Mouse (Mus musculus) gastrocnemius, adult 18-20 months (tissue): ENCODE results near the gene Kcnh4. TPM values are rescaled to one million over a fixed set of nuclear protein-coding genes. Genes with fewer than 3 reads are reported as not detected.
A peak's percentile ranks its signal among the peaks of the same experiment; 100 is the strongest.

ENCODE experiments used
- DNase-seq: peaks from one replicate; pipeline ENCODE4 v3.0.0; 2021; ENCODE audit warnings: low spot score
- long read RNA-seq, 2 experiments: library from polyadenylated mRNA; stranded (forward); transcript quantifications; one replicate each; pipeline ENCODE4 v2.0.0; 2021
- total RNA-seq, 2 experiments: library from RNA; stranded (reverse); gene quantifications; 2 replicates each; pipeline ENCODE4 v1.2.3; 2021

Gene Kcnh4
- total RNA-seq: not detected
- long read RNA-seq, experiment 1: 0 reads
- long read RNA-seq, experiment 2: 0 reads

- DNase-seq: no peak
These were observed at the start of gene Kcnh4 for GRCm38 (mm10) chr11:100759611-100760233. TSS of gene Kcnh4 (minus strand) at chr11:100759942.

DNA sequence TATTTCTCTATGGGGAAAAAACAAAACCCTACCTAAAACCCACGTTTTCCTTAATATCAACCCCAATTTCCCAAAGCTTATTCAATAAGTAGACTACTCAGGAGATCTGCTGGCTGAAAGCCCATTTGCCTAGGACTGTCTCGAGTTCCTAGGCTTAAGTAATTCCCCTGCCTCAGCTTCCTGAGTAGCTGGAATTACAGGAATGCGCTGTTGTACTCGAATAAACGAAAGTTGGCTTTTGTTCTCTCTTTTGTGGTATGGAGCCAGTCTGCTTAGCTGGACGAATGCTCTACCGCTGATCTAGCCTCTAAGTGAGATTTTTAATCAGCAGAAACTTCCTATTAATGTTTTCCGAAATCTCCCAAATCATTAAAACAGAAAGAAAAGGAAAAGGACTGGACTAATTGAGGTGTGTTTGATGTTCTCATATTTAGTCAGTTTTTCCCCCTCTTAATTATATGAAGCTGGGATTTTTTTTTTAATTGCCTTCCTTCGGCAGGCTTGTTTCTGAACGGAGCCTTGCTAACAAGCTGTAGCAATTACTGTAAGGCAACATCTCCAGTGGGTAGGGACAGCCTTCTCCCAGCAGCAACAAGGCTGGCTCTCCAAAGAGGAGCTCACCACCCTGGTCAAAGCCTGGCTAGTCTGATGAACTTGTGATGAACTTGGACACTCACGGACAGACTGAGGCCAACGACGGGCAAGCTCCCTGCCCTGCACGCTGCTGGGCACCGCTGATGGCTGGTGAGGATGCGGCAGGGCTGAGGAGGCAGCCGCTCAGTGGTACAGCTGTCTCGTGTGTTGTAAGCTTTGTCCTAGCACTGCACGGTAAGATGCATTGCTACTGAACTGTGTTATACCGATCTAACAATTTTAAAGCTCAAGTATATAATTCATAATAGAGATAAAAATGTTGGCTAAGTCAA is 46.9 kb upstream of the Kcnh4 start:
- DNase-seq: no peak

- peak; percentile 75 for DNase-seq
These were observed 45.8 kb upstream of the Kcnh4 start for GRCm38 (mm10) chr11:100805535-100805934.

- no peak for DNase-seq
These were observed 44.7 kb upstream of the Kcnh4 start for GRCm38 (mm10) chr11:100804409-100804808.

DNA sequence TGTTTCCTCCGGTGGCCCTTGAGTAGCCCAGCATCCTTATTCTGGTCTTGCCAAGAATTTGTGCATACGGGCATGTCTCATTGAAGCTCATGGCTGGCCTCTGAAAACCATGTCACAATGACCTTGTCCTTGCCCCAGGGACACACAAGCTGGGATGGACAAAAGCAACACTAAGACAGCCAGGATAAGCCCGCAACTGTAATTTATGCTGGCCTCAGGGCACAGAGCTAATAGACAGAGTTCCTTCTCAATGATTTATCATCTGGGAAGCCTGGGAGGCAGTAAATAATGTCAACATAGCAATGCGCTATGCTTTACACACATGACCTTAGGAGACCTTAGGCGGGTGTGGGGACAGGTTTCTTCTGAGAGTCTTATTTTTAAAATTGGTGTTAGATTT is 39.7 kb upstream of the Kcnh4 start:
- no peak for DNase-seq

DNA sequence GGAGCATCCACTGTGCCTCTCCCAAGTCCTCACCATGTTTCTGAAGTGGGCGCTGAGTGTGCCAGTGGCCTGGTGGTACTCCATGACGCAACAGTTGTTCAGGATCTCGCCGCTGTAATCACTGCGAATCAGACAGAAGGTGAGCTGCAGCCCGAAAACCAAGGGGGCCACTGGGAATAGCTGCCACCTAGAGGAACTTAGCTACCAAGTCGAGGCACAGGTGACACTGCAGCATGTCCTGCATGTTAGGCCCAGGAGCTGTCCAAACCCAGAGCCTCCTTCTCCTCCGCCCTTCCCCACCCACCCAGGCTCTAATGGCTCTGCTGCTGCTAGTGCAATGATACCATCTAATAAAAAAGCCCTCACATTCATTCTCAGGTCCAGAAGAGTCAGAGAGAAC is 36.8 kb upstream of the Kcnh4 start:
- DNase-seq: no peak

DNA sequence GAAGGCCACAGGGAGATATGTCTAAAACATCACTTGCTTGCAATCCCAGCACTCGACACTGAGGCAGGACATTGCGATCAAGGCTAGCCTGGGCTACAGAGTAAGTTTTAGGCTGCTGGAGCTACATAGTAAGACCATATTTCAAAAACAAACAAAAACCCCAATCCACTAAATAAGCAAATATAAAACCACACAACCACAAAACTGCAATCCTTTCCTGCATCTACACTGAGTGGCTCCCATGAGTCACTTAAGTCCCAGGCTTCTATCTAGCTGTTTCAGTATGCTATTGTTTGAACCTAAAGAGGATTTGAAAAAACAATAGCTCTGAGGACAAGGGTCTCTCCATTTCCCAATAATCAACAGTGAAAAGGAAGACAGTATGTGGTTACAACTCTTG is 35.6 kb upstream of the Kcnh4 start:
- no peak for DNase-seq

DNA sequence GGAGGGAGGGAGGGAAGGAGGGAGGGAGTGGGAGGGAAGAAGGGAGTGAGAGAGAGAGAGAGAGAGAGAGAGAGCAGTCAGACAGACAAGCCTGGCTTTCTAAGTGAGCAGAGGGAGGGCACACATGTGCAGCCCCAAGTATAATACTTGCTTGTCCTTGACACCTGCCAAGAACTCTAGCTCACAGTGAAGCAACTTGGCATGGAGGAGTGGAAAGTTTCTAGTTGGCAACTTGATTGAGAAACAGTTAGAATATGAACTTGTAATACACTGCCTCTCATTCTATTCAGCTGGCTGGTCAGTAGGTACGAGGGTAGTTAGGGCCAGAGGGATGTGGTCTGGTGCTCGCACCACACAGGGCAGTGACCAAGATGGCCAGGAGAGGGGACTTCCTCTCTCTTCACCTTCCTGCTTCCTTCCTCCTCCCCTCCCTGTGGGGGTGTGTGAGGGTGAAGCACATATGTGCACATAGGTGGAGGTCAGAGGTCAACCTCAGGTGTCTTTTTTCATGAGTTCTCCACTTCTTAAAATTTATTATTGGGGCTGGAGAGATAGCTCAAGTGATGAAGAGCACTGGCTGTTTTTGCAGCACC is 31.8 kb upstream of the Kcnh4 start:
- peak; percentile 87 for DNase-seq

GRCm38 (mm10) chr11:100790644-100791043 is 30.9 kb upstream of the Kcnh4 start:
- peak; percentile 94 for DNase-seq

DNA sequence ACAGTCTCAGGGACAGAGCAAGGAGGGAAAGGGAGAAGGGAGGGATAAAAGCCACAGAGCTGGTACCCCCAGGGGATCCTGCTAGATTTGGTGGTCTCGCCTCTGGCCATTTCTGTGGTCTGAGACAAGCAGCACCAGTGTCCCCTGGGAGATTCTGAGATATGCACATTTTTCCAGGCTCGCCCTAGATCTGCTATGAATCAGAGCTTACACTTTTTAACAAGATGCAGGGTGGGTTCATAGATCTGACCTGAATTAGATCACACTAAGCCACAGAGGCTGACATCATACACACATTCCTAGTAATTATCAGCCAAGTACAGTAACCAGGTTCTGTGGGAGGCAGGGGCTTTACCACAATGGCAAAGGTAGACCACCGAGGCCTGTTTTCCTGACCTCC is 30.0 kb upstream of the Kcnh4 start:
- no peak for DNase-seq

DNA sequence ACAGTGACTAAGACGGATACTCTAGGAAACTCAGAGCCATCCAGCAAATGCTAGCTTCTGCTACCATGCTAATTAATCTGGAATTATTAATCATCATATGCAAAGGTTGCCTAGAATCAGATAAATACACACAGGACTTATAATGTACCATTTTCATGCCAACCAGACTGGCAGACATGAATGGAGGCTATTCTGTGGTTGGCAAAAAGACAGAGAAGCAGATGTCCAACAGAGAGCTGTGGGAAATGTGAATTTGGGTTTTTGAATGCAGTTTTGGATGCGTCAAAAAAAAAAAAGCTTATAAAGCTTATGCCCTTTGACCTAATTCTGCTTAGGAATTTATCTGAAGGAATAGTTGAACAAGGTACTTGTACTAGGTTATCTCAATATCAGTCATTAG is 26.0 kb upstream of the Kcnh4 start:
- DNase-seq: no peak

DNA sequence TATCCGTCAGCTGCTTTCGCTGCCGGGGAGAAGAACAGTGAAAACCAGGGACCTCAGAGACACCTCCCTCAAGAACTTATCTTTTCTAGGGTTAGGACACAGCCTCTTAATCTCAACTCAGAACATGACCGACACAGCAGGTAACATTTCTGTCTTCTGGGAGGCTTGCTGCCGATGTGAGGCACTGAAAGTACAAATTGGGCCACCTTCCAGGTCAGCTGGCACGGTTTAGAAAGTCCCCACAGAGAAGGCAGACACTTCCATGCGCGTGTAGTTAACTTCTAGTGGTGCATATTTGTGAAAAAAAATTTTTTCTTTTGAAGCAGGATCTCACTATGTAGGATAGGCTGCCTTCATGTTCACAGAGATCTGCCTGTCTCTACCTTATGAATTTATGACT is 24.5 kb upstream of the Kcnh4 start:
- DNase-seq: no peak

GRCm38 (mm10) chr11:100782568-100782967 is 22.8 kb upstream of the Kcnh4 start:
- DNase-seq: no peak

GRCm38 (mm10) chr11:100781763-100782475 is 22.2 kb upstream of the Kcnh4 start:
- no peak for DNase-seq

DNA sequence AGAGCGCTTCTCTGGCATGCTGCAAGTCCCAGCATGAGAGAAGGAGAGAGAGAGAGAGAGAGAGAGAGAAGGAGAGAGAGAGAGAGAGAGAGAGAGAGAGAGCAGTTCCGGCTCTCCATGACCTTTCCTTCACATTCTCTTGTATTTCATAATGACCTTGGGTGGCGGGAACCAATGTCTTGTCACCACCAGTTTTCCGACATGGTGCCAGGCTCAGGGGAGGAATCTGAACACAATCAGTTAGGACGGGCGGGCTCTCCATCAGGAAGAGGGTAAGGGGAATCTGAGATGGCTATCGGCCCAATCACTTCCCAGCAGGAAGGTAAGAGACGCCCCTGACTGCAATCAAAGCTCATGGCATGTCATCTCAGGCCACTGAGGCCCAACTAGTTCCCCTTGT is 20.5 kb upstream of the Kcnh4 start:
- no peak for DNase-seq

GRCm38 (mm10) chr11:100778069-100778468 is 18.3 kb upstream of the Kcnh4 start:
- DNase-seq: no peak

DNA sequence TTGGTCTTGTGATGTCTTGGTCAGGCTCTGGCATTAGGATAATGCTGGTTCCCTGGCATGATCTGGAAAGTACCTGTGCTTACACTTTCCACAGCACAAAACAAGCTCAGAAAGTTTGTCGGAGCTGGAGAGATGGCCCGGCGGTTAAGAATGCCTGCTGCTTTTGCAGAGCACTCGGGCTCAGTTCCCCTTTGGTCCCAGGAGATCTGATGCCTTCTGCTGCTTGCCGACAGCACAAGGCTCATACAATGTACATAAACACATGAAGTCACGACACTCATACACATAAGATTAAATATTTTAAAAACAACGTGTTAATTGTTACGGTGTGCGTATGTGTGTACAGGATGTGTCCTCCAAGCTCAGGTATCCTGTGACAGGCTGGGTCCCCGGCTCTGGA is 16.2 kb upstream of the Kcnh4 start:
- no peak for DNase-seq

DNA sequence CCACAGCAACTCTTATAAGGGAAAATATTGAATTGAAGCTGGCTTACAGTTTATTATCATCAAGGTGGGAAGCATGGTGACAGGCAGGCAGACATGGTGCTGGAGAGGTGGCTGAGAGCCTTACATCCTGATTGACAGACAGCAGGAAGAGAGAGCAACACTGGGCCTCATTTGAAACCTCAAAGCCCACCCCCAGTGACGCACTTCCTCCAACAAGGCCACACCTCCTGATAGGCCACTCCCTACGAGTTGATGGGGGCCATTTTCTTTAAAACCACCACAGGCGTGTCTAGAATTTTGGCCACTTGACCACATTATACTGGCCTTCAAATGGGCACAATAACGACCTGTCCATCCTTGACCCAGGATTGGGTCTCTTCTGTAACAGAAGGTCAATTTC is 14.5 kb upstream of the Kcnh4 start:
- no peak for DNase-seq

DNA sequence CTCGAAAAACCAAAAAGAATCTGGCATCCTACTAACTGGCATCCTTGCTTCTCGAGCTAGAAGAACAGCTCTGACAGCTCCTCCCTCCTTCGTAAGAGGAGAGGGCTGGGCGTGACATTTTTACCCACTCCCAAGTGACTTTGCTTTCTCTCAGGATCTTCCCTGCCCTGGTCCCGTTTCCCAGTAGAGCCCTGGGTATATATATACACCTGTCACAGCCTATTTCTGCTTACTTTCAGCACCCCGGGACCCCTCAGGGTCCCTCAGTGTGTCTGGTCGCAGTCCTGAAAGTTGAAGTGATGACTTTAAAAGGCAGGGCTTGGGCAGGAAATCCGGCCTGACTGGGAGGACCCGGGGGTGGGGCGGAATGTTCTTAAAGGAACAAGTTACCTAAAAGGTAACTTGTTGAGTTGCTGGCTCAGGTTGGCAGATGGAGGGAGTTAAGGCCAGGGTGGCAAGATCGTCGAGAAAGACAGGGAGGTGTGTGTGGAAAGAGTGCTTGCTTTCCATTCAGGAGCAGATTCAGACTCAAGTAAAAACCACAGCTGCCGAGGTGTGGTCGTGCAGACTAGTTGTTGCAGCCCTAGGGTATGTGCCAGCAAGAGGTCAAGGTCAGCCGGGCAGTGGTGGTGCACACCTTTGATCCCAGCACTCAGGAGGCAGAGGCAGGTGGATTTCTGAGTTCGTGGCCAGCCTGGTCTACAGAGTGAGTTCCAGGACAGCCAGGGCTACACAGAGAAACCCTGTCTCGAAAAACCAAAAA is 11.1 kb upstream of the Kcnh4 start, which contains the start of gene Ghdc:
Gene Ghdc (minus strand): TSS at position 312 of the 763 bp plus-strand sequence.
- peak; percentile 90 for DNase-seq

GRCm38 (mm10) chr11:100769980-100770379 is 10.2 kb upstream of the Kcnh4 start:
- no peak for DNase-seq

DNA sequence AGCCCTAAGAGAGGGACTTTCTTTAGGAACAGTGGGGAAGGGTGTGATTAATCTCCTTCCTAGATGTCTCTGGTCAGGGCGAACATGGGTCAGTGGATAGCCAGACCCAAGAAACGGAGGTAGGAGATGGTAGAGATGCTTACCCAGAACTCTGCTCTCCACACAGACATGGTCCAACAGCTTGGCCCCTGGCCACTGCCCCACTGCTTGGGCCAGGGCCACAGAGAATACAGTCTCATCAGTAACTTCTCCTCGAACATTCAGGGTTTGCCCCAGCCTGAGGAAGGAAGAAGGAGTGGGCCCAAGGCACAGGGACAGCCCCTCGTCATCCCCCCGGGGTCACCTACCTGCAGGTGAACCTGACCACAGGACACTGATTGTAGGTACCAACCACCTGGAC is 8.1 kb upstream of the Kcnh4 start:
- DNase-seq: no peak
